Comparison of ENCODE assay signal across 8 mouse cellular contexts in genomic region chr5:86190770-86191169, GRCm38 (mm10). TPM values are rescaled to one million over a fixed set of nuclear protein-coding genes. Genes with fewer than 3 reads are reported as not detected.
DNase-seq lines count a peak whose midpoint lies in the region; ATAC-seq and TF ChIP-seq lines count a peak whose summit lies in the region.

No protein-coding gene starts in this region.

- no peak overlapping the region for H3K4me2 ChIP-seq in forebrain, embryonic 14.5 days (ENCODE audit: low read length)
- no peak overlapping the region for H3K4me2 ChIP-seq in forebrain, embryonic 16.5 days (ENCODE audit: low read length)
- H3K4me2 ChIP-seq in midbrain, embryonic 15.5 days = no peak overlapping the region
- no peak overlapping the region for H3K4me2 ChIP-seq in midbrain, embryonic 11.5 days
- H3K4me2 ChIP-seq in intestine, postnatal 0 days (replicated peaks; ENCODE audit: low read depth) = no peak overlapping the region
- no peak overlapping the region for H3K4me2 ChIP-seq in stomach, postnatal 0 days (replicated peaks; ENCODE audit: low read depth)

- H3K27me3 ChIP-seq in forebrain, embryonic 14.5 days (replicated peaks; ENCODE audit: control insufficient read depth, insufficient read depth, low read length) = no peaks in the 10 kb centered on the region
- no peaks in the 10 kb centered on the region for H3K27me3 ChIP-seq in forebrain, embryonic 16.5 days (replicated peaks; ENCODE audit: control insufficient read depth, insufficient read depth, low read length)
- no peaks in the 10 kb centered on the region for H3K27me3 ChIP-seq in midbrain, embryonic 15.5 days (replicated peaks)
- no peaks in the 10 kb centered on the region for H3K27me3 ChIP-seq in midbrain, embryonic 11.5 days (ENCODE audit: control insufficient read depth, insufficient read depth, low read length)
- no peaks in the 10 kb centered on the region for H3K27me3 ChIP-seq in intestine, postnatal 0 days (replicated peaks; ENCODE audit: control insufficient read depth, insufficient read depth, low read length)
- H3K27me3 ChIP-seq in stomach, postnatal 0 days (ENCODE audit: control insufficient read depth, insufficient read depth, low read length) = no peaks in the 10 kb centered on the region

- H3K36me3 ChIP-seq in forebrain, embryonic 14.5 days (ENCODE audit: control insufficient read depth, insufficient read depth, low read length) = no peaks in the 10 kb centered on the region
- H3K36me3 ChIP-seq in forebrain, embryonic 16.5 days (ENCODE audit: control insufficient read depth, insufficient read depth) = no peaks in the 10 kb centered on the region
- H3K36me3 ChIP-seq in midbrain, embryonic 15.5 days (replicated peaks) = no peaks in the 10 kb centered on the region
- H3K36me3 ChIP-seq in midbrain, embryonic 11.5 days (ENCODE audit: control insufficient read depth, insufficient read depth, low read length) = no peaks in the 10 kb centered on the region
- no peaks in the 10 kb centered on the region for H3K36me3 ChIP-seq in intestine, postnatal 0 days (ENCODE audit: control insufficient read depth, insufficient read depth)
- no peaks in the 10 kb centered on the region for H3K36me3 ChIP-seq in stomach, postnatal 0 days (ENCODE audit: control insufficient read depth, insufficient read depth, low read length)

- no peaks in the 10 kb centered on the region for H3K9me3 ChIP-seq in forebrain, embryonic 14.5 days (replicated peaks; ENCODE audit: control insufficient read depth, low read length)
- no peaks in the 10 kb centered on the region for H3K9me3 ChIP-seq in forebrain, embryonic 16.5 days (ENCODE audit: control insufficient read depth, low read length)
- H3K9me3 ChIP-seq in midbrain, embryonic 15.5 days = no peaks in the 10 kb centered on the region
- no peaks in the 10 kb centered on the region for H3K9me3 ChIP-seq in midbrain, embryonic 11.5 days (ENCODE audit: control insufficient read depth, low read length)
- H3K9me3 ChIP-seq in intestine, postnatal 0 days (ENCODE audit: control insufficient read depth) = no peaks in the 10 kb centered on the region
- H3K9me3 ChIP-seq in stomach, postnatal 0 days (ENCODE audit: control insufficient read depth, low read length) = no peaks in the 10 kb centered on the region

- TF ChIP-seq EP300 in stomach, postnatal 0 days (optimal IDR thresholded peaks at IDR 0.05) = no peak

- H3K27ac ChIP-seq in forebrain, embryonic 14.5 days (ENCODE audit: low read depth, low read length) = no peak overlapping the region
- H3K27ac ChIP-seq in forebrain, embryonic 16.5 days (ENCODE audit: low read length) = no peak overlapping the region
- H3K27ac ChIP-seq in midbrain, embryonic 15.5 days = no peak overlapping the region
- no peak overlapping the region for H3K27ac ChIP-seq in midbrain, embryonic 11.5 days (ENCODE audit: low read depth, low read length)
- H3K27ac ChIP-seq in intestine, postnatal 0 days (ENCODE audit: low read depth, low read length) = no peak overlapping the region
- H3K27ac ChIP-seq in stomach, postnatal 0 days (replicated peaks) = no peak overlapping the region

- WGBS in forebrain, embryonic 14.5 days = 23% methylated on average over 5 of the region's 5 CpGs
- WGBS in forebrain, embryonic 16.5 days = 24% methylated on average over 5 of the region's 5 CpGs
- WGBS in midbrain, embryonic 15.5 days = 27% methylated on average over 5 of the region's 5 CpGs
- WGBS in midbrain, embryonic 11.5 days = 21% methylated on average over 5 of the region's 5 CpGs
- 27% methylated on average over 5 of the region's 5 CpGs for WGBS in intestine, postnatal 0 days
- WGBS in stomach, postnatal 0 days = 28% methylated on average over 5 of the region's 5 CpGs

- no peaks in the 10 kb centered on the region for H3K4me1 ChIP-seq in forebrain, embryonic 14.5 days (ENCODE audit: control insufficient read depth, insufficient read depth, low read length)
- H3K4me1 ChIP-seq in forebrain, embryonic 16.5 days (replicated peaks; ENCODE audit: control insufficient read depth, insufficient read depth, low read length) = no peaks in the 10 kb centered on the region; the same call in 1 of the 2 replicates
- no peaks in the 10 kb centered on the region for H3K4me1 ChIP-seq in midbrain, embryonic 15.5 days
- no peaks in the 10 kb centered on the region for H3K4me1 ChIP-seq in midbrain, embryonic 11.5 days (ENCODE audit: control insufficient read depth, insufficient read depth, low read length)
- H3K4me1 ChIP-seq in intestine, postnatal 0 days (replicated peaks; ENCODE audit: control insufficient read depth, insufficient read depth, low read length) = no peaks in the 10 kb centered on the region
- no peaks in the 10 kb centered on the region for H3K4me1 ChIP-seq in stomach, postnatal 0 days (replicated peaks; ENCODE audit: control insufficient read depth, insufficient read depth)

- peak; percentile 49; the same call in 1 of the 2 replicates for ATAC-seq in forebrain, embryonic 14.5 days
- no peak; the same call in 1 of the 2 replicates for ATAC-seq in forebrain, embryonic 16.5 days
- ATAC-seq in midbrain, embryonic 15.5 days (replicated peaks) = 0 out of 2 replicates have a peak, but pooled peaks have one; percentile 39
- no peak for ATAC-seq in midbrain, embryonic 11.5 days (ENCODE audit: low FRiP score)
- ATAC-seq in intestine, postnatal 0 days = no peak
- ATAC-seq in stomach, postnatal 0 days (ENCODE audit: low FRiP score, low TSS enrichment) = no peak

- no peak overlapping the region for H3K4me3 ChIP-seq in forebrain, embryonic 14.5 days (ENCODE audit: low read depth, low read length)
- no peak overlapping the region for H3K4me3 ChIP-seq in forebrain, embryonic 16.5 days (replicated peaks; ENCODE audit: low read length)
- H3K4me3 ChIP-seq in midbrain, embryonic 15.5 days = no peak overlapping the region
- H3K4me3 ChIP-seq in midbrain, embryonic 11.5 days (ENCODE audit: low read depth, low read length) = no peak overlapping the region
- H3K4me3 ChIP-seq in intestine, postnatal 0 days (ENCODE audit: low read depth, low read length) = no peak overlapping the region
- H3K4me3 ChIP-seq in stomach, postnatal 0 days (ENCODE audit: low read depth, low read length) = no peak overlapping the region

- peak; percentile 59 for DNase-seq in forebrain, embryonic 14.5 days (ENCODE audit: low spot score)
- no peak for DNase-seq in midbrain, embryonic 11.5 days (ENCODE audit: low spot score, missing footprints)
- peak; percentile 84 for DNase-seq in adipocyte (ENCODE audit: low spot score)
- DNase-seq in stomach, postnatal 0 days (ENCODE audit: low spot score) = no peak
- no peak for DNase-seq in right cerebral cortex, adult 2 months (ENCODE audit: low spot score in 2 of 2)

- peak; percentile 73 for TF ChIP-seq CTCF in intestine, postnatal 0 days (IDR thresholded peaks at IDR 0.05; ENCODE audit: low read depth)
- TF ChIP-seq CTCF in stomach, postnatal 0 days (IDR thresholded peaks at IDR 0.05; ENCODE audit: low read depth) = peak; percentile 72

- no peak overlapping the region for H3K9ac ChIP-seq in forebrain, embryonic 14.5 days (ENCODE audit: low read length)
- no peak overlapping the region for H3K9ac ChIP-seq in forebrain, embryonic 16.5 days (replicated peaks; ENCODE audit: low read depth, low read length)
- no peak overlapping the region for H3K9ac ChIP-seq in midbrain, embryonic 15.5 days
- no peak overlapping the region for H3K9ac ChIP-seq in midbrain, embryonic 11.5 days (ENCODE audit: low read length)
- no peak overlapping the region for H3K9ac ChIP-seq in intestine, postnatal 0 days (ENCODE audit: low read depth, low read length)
- no peak overlapping the region for H3K9ac ChIP-seq in stomach, postnatal 0 days (ENCODE audit: low read length)

RNA-seq across cellular contexts. Expression of gene Gnrhr, which starts 6.9 kb away (rescaled TPM):
- not detected in 2 replicates for polyA plus RNA-seq in forebrain, embryonic 14.5 days (2014; fragmentation: Nextera tagmentation; extraction: Ambion mirVana)
- not detected in 2 replicates for polyA plus RNA-seq in forebrain, embryonic 16.5 days (2015; fragmentation: Nextera tagmentation; extraction: Ambion mirVana)
- polyA plus RNA-seq in midbrain, embryonic 15.5 days (2015; fragmentation: Nextera tagmentation; extraction: Ambion mirVana) = not detected in 2 replicates
- not detected in 2 replicates for polyA plus RNA-seq in midbrain, embryonic 11.5 days (2014; fragmentation: Nextera tagmentation; extraction: Ambion mirVana)
- not detected in 2 replicates for polyA plus RNA-seq in intestine, postnatal 0 days (2015; fragmentation: Nextera tagmentation; extraction: Ambion mirVana)
- not detected in 2 replicates for polyA plus RNA-seq in stomach, postnatal 0 days (2015; fragmentation: Nextera tagmentation; extraction: Ambion mirVana)

RNA-seq across cellular contexts. Expression of gene Uba6, which starts 18.2 kb away (rescaled TPM):
- polyA plus RNA-seq in forebrain, embryonic 14.5 days (2014; fragmentation: Nextera tagmentation; extraction: Ambion mirVana) = 18.9 and 25.9 TPM in 2 replicates
- polyA plus RNA-seq in forebrain, embryonic 16.5 days (2015; fragmentation: Nextera tagmentation; extraction: Ambion mirVana) = 16.2 and 20.6 TPM in 2 replicates
- 11.7 and 13.0 TPM in 2 replicates for polyA plus RNA-seq in midbrain, embryonic 15.5 days (2015; fragmentation: Nextera tagmentation; extraction: Ambion mirVana)
- polyA plus RNA-seq in midbrain, embryonic 11.5 days (2014; fragmentation: Nextera tagmentation; extraction: Ambion mirVana) = 25.4 and 26.9 TPM in 2 replicates
- 4.9 and 5.2 TPM in 2 replicates for polyA plus RNA-seq in intestine, postnatal 0 days (2015; fragmentation: Nextera tagmentation; extraction: Ambion mirVana)
- 4.0 and 4.3 TPM in 2 replicates for polyA plus RNA-seq in stomach, postnatal 0 days (2015; fragmentation: Nextera tagmentation; extraction: Ambion mirVana)

Comparison
In these comparisons a context has a peak if more than half of its experiments do, and no peak if none do; other contexts are left out.
1. ATAC-seq: peak in forebrain, embryonic 14.5 days (single experiment) and midbrain, embryonic 15.5 days (single experiment); none in forebrain, embryonic 16.5 days (single experiment), midbrain, embryonic 11.5 days (single experiment), intestine, postnatal 0 days (single experiment) and stomach, postnatal 0 days (single experiment).
2. DNase-seq: peak in forebrain, embryonic 14.5 days (single experiment) and adipocyte (single experiment); none in midbrain, embryonic 11.5 days (single experiment), stomach, postnatal 0 days (single experiment) and right cerebral cortex, adult 2 months (0 of 2).